In genomic region chr5:24908141-24908819, GRCm38 (mm10) we compare ENCODE assay signal across 8 mouse cellular contexts.
DNase-seq lines count a peak whose midpoint lies in the region; ATAC-seq lines count a peak whose summit lies in the region.

No protein-coding gene starts in this region.

- H3K27me3 ChIP-seq in hindbrain, embryonic 14.5 days (ENCODE audit: control insufficient read depth, insufficient read depth, low read length) = no peaks in the 10 kb centered on the region

- H3K9me3 ChIP-seq in hindbrain, embryonic 14.5 days (ENCODE audit: control insufficient read depth, low read length) = no peaks in the 10 kb centered on the region

- ATAC-seq in hindbrain, embryonic 14.5 days (ENCODE audit: low FRiP score) = peak; percentile 97

- H3K4me2 ChIP-seq in hindbrain, embryonic 14.5 days (replicated peaks) = peak overlapping the region; percentile 86

- peaks cover 17% of the 10 kb centered on the region for H3K4me1 ChIP-seq in hindbrain, embryonic 14.5 days (replicated peaks; ENCODE audit: control insufficient read depth, insufficient read depth, low read length)

- 1% methylated on average over 56 of the region's 87 CpGs for WGBS in hindbrain, embryonic 14.5 days

- 0 out of 2 replicates have a peak, but pooled peaks cover 3% of the 10 kb centered on the region for H3K36me3 ChIP-seq in hindbrain, embryonic 14.5 days (replicated peaks; ENCODE audit: control insufficient read depth, insufficient read depth)

- DNase-seq in R1 (ENCODE audit: low read depth, low spot score) = peak; percentile 89
- peak; percentile 95 for DNase-seq in cerebellum, adult 9-11 months
- peak; percentile 70 to 76 for DNase-seq in frontal cortex, postnatal 25 days (ENCODE audit: low spot score in 2 of 2)
- DNase-seq in hindbrain, embryonic 14.5 days (ENCODE audit: low spot score) = peak; percentile 89
- DNase-seq in left cerebral cortex, adult 18-20 months (ENCODE audit: low spot score in 2 of 2) = peak; percentile 78 to 92
- DNase-seq in lung, postnatal 4 days = peak; percentile 91 to 95
- peak; percentile 87 for DNase-seq in right cerebral cortex, adult 2 months (ENCODE audit: low spot score in 2 of 2)
- DNase-seq in urinary bladder, postnatal 10 days (ENCODE audit: low spot score) = peak; percentile 54

- peak overlapping the region; percentile 97 for H3K27ac ChIP-seq in hindbrain, embryonic 14.5 days

- peak overlapping the region; percentile 99 for H3K9ac ChIP-seq in hindbrain, embryonic 14.5 days

- peak overlapping the region; percentile 85 for H3K4me3 ChIP-seq in hindbrain, embryonic 14.5 days (replicated peaks; ENCODE audit: low read length)

Comparison
In these comparisons a context has a peak if more than half of its experiments do, and no peak if none do; other contexts are left out.
1. Peak in every context shown above with its lines: DNase-seq, ATAC-seq, H3K4me3 ChIP-seq and H3K27ac ChIP-seq.